Mouse (Mus musculus) neutrophil, adult 5-6 weeks (primary cell): ENCODE data around the gene Tnfrsf21. TPM values are rescaled to one million over a fixed set of nuclear protein-coding genes. Genes with fewer than 3 reads are reported as not detected.
A peak's percentile ranks its signal among the peaks of the same experiment; 100 is the strongest.

Experiments
- ATAC-seq: fragments of 151-379, 151-347 bp; 2 replicates; pipeline ENCODE4 v1.8.0; 2017; ENCODE audit warnings: mild to moderate bottlenecking, moderate TSS enrichment; ENCODE audit not compliant: insufficient number of reproducible peaks, poor library complexity, low FRiP score, severe bottlenecking; ENCODE audit errors: extremely low read depth
- total RNA-seq: library from RNA; stranded (forward); fragments of 200-1000 nt; gene quantifications from 2 replicates; pipeline ENCODE4 v1.2.3, GENCODE M21; 2017

Gene Tnfrsf21
- total RNA-seq: 30.0 and 30.2 TPM in 2 replicates

DNA sequence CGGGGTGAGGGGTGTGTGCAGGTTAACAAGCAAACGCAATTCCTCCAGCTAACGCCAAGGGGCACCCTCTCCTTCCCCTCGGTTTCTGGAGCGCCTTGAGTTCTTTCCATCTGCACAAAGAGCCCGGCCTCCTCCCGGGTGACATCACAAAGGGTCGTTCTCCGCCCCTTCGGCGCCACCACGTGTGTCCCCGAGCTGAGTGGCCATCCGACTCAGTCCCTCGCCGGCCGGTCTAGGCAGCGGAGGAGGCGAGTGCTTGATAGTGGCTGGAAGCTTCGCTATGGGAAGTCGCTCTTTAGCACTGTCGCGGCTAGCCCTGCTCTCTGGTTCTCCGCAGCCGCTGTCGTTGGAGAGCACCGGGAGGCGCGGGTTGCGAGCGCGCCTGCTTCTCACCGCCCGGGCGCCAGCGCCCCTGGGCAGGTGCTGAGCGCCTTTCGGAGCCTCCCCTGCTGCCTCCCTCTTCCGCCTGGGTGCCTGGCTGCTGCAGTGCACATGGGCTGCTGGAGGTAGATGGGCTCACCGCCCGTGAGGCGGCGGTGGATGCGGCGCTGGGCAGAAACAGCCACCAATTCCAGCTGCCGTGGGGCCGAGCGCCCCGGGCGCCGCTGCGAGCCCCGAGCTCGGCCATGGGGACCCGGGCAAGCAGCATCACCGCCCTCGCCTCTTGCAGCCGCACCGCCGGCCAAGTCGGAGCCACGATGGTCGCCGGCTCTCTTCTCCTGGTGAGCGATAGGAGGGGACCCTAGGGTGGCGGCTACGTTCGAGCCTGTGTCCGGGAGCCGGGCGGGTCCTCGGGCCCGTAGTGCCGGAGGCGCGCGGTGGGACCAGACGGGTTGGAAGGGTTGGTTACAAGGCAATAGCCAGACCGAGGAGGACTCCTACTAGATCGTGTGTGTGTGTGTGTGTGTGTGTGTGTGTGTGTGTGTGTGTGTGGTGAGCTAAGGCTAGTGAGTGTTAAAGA lies at the start of gene Tnfrsf21:
Gene Tnfrsf21 (plus strand): TSS at position 185 of the 961 bp plus-strand sequence.
- peak; percentile 92 for ATAC-seq

DNA sequence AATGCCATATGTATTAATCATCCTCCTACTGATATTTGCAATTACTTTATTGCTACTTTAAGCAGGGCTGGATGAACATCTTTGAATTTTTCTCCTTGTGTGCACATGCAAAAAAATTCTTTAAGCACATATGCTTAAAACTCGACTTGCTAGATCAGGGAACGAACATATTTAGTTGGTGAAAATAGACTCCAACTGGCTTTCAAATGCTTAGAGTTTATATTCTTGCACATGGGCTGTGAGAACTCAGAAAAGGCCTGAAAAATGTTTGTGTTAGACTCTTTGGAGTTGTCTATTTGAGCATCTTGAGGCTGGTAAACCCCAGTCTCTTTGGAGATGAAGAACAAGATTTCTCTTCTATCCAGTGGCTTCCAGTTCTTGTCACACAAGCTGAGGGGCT lies 48.2 kb upstream of the Tnfrsf21 start:
- ATAC-seq: no peak

DNA sequence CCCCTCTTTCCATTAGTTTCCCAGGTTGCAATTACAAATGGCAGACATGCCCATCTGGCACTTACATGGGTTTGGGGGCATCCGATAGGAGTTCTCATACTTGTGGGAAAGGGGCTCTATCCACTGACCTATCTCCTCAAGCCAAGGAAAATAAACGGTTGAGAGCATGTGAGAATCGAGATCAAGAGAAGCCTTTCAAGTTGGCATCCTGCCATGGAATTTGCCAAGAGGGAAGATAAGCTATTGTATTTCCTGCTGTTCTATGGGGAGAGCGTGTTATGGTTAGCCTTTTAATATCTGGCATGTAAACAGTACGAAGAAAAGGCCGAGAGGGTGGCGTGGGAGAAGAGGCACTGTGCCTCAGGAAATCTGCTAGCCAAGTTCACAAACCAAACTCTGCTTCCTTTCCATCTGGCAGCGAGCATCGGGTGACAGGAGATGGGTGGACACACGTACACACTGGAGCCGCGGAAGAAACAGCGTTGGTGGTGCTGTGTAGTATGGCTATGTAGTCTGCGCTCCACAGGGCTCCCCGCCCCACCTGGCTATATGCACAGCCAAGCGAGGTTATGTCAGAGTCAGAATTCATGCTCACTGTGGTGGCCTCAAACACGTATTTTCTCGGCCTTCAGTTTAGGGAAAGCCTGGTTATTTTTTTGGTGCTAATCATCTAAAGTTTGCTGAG lies 40.9 kb upstream of the Tnfrsf21 start:
- ATAC-seq: no peak

DNA sequence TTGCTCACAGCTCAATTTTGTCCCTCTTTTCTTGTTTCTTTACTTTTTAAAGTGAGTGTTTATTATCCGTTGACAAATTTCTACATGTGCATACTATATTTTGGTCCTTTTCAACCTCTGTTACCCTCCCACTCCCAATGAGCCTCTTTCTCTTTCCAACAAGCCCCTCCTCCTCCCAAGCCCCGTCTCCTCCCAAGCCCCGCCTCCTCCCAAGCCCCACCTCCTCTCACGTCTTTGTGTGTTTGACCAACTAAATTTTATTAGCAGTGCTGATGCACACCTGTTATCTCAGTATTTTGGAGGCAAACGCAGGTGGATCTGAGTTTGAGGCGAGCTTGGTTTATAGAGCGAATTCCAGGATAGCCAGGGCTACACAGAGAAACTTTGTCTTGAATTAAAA lies 38.6 kb upstream of the Tnfrsf21 start:
- no peak for ATAC-seq

DNA sequence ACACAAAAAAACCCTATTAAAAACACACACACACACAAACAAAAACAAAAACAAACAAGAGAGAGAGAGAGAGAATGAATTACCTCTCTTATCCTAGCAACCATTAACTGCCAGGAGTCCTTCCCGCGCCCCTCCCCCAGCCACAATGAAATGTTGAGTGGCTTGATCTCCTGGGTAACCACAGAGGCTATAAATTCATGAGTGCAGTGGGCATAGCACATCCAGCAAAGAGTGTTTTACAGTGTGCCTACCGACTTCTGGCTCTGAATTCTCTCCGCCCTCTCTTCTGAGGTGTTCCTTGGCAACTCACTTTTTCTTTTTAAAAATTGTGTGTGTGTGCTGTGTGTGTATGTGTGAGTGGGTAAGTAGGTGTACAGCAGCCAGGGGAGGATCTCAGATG lies 38.0 kb upstream of the Tnfrsf21 start:
- no peak for ATAC-seq

DNA sequence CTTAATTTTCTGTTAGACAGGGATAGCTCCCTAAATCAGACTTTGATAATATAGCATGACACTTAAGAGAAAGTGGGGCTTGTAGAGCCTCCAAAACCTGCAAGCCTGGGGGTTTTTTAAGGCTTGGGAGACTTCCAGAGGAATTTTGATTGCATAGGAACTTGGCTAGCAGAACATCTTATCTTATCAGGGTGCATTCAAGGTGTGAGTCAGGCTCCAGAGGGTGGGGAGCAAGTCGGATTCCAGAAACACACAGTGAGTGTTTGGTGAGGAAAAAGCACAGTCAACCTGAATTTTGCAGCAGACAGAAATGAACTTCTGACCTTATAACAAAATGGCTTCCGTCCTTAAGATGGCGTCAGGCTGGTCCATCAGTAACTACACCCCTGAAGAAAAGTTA lies 34.5 kb upstream of the Tnfrsf21 start:
- no peak for ATAC-seq

DNA sequence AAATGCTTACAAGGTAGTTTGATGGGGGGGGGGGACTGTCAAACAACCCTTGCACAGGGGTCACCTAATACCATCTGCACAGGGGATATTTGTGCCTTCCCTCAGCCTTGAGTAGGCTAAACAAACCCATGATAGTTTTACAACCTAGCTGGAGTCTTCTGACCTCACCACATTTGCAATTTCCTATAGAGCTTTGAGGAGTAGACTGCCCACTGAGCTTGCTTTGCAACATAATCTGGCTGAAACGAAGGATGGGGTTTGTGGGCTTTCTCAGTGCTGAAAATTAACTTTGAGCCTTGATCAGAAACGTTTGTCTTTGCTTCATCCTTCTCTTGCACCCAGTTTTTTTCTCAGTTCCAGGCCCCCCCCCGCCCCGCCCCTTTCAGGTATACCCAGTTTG lies 33.8 kb upstream of the Tnfrsf21 start:
- no peak for ATAC-seq

DNA sequence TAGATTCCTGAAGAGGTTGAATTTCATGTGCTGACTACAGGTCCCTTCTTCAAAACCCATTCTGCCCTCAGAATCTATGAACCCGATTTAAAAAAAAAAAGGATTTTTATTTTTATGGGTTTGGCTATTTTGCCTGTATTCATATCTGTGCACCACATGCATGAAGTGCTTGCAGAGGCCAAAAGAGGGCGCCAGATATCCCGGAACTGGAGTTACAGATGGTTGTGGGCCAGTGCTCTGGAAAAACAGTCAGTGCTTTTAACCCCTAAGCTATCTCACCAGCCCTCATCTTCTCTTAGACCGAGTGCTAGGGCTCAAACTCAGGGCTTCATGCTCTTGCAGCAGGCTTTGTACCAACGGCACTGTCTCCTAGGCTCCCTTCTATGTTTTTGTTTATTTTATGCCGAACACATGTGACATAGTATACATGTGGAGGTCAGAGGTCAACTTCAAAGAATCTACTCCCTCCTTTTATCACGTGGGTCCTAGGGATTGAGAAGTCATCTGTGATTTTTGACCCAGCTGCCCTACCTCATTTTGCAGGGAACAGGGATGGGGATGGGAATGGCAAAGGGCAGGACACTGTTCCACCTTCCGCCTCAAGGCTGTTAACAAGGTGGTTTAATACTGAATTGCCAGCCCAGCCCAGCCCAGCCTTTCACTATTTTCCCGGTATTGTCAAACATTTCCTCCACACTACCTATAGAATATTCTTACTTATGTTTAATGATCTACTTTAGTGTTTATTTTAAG lies 30.3 kb upstream of the Tnfrsf21 start:
- ATAC-seq: no peak

DNA sequence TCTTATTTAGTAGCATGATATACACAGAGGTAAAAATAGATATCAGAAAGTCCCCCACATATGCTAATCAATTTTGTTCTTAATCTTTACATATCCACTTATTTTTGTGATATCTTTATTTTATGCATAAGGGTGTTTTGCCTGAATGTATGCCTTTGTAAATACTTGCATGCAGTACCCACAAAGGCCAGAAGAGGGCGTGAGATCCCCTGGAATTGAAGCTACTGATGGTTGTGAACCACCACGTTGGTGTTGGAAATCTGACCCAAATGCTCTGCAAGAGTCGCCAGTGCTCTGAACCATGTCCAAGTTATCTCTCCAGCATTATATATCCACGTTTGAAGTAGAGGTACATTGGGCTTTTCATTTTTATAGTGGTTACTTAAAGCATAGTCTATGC lies 28.7 kb upstream of the Tnfrsf21 start:
- no peak for ATAC-seq

DNA sequence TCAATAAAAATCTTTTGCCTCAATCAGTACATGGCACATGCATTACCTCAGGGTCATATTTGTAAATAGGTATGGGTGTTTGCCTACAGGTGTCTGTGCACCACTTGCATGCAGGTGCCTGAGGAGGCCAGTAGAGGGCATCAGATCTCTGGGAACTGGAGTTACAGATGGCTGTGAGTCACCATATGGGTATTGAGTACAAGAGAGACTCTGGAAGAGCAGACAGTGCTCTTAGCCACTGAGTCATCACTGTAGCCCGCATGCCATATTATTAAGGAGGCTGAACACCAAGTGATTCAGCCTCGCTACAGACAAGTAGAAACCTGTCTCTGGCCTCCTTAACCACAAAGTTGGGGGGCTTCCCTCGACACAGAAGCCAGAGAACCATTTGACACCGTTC lies 26.4 kb upstream of the Tnfrsf21 start:
- ATAC-seq: no peak

DNA sequence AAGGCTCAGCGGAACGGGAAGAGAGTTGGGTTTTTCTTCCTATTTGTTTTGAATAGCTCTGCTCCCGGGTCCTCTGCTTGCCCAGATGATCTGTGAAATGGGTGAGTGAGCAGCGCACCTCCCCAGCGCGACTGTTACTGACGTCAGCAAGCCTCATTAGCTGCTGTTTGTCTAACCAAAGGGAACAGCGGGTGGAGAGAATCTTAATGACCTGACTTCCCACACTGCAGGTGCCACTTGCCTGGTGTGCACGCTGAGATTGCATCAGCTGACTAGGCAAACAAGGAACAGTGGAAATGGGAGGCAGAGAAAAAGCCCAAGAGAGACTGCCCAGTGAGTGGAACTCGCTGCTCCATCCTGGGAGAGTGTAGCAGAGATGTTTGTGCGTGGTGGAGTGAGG lies 25.2 kb upstream of the Tnfrsf21 start:
- no peak for ATAC-seq

DNA sequence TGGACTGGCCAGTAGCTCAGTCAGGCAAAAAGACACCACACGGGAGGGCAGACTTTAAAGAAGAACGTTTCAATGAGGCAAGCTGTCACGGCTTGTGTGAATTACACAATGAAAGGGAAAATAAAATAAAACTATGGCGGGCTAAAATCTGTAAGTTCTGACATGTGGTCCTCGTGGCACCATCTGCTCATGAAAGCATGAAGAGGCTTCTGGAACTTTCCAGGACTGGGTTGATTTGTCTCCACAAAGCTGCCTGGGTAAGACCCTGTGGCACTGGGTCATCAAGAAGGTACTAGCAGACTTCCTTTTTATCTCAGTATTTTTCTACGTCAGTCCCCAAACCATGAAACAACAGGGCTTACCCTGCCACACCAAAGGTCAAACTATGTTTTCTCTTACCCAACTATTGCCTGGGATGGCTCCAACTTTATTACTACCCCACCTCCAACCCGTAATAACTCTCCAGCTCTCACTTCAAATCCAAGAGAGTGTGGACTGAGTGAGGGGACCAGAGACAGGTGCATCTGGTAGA lies 16.8 kb upstream of the Tnfrsf21 start:
- ATAC-seq: no peak

DNA sequence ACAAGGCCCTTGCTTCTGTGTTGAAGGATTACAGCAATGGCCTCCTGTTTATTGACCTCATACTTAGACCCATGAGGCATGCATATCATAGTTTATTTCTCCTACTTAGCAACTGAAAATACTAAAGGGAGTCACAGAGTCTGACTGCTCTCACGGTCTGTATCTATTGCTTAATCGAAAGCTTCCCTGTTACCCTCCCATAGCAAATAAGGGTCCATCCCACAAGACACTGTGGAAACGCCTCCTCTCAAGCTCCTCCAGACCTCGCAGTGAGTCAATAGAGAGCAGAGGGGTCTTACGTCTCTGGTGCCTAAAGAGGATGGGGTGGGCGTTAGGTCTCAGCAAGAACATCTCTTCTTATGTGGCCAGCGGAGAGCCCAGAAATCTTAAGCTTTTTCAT lies 15.8 kb upstream of the Tnfrsf21 start:
- ATAC-seq: no peak

DNA sequence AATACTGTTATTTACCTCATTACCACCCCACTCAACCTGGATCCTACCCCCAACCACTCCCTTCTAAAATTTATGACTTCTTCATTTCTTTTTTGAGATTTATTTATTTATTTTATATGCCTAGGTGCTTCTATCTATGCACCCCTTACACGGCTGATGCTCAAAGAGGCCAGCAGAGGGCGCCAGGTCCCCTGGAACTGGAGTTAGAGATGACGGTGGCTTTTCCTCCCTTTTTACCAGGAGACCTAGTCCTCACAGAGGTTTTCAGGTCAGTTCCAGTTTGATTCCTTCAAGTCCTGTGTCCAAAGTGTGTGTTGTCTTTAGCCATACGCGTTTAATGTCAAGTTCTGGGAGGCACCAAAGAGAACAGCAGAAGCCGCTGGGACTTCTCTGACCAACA lies 3.6 kb upstream of the Tnfrsf21 start:
- peak; percentile 34; the same call in 1 of the 2 replicates for ATAC-seq

DNA sequence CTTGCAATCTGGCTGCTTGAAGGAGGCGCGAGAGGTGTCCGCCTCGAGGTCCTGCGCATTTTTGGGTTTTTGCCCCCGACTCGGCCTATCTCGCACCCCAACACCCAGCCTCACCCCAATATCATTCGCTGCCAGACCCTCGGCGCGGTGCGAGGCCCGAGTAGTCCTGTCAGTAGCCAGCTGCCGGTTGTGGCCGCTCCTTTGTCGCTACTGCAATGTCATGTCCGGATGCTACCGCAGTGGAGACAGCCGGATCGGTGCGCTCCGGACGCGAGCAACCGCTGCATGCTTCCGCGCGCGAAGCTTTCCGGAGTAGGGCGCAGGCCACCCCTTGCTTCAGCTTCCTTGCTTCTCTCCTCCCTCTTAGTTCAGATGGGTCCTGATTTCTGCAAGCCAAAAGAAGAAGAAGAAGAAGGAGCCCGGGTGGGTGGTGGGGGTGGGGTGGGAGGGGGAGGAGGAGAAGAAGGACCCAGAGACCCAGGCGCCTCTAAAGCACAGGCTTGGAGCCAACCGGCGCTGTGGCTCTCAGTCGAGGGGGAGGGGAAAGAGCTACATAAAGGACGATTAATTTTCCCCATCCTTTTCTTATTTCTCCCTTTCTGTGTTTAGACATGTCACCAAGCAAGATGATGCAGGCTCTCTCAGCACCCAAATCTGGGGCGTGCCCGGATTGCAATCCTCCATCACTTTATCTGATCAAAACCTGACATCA lies 1.1 kb downstream of the Tnfrsf21 start:
- ATAC-seq: peak; percentile 40; the same call in 1 of the 2 replicates

DNA sequence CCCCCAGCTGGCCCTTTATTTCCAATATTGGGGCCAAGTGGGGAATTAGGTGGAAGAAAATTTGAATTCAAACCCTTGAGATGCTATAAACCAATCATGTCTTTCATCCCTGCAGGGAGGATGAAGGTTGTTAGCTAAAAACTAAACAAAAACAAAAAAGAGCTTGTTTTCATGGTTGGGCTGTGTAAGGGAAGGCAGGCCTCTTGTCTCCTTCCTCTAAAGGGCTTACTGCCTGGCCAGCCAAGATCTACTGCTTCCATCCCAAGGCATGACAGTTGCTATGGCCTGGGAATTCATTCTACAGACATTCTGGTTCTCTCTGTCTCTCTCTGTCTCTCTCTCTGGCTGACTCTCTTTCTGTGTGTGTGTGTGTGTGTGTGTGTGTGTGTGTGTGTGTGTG lies 1.7 kb downstream of the Tnfrsf21 start:
- no peak for ATAC-seq

DNA sequence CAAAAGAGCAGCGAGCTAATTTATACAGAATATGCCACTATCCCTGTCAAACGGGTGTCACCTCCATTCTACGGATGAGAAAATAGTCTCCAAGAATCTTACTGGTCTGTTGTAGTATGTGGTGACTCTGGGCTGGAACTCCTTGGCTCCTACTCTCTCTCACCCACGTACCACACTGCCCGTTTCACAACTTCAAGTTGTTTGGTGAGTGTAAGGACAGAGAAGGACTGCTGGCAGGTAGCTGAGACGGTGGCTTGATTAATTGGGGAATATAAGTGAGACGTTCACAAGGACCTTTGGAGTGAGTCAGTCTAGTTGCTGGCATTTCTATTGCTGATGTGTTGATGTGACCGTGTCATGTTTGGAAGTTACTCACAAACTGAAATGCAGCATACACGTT lies 3.3 kb downstream of the Tnfrsf21 start:
- no peak for ATAC-seq

DNA sequence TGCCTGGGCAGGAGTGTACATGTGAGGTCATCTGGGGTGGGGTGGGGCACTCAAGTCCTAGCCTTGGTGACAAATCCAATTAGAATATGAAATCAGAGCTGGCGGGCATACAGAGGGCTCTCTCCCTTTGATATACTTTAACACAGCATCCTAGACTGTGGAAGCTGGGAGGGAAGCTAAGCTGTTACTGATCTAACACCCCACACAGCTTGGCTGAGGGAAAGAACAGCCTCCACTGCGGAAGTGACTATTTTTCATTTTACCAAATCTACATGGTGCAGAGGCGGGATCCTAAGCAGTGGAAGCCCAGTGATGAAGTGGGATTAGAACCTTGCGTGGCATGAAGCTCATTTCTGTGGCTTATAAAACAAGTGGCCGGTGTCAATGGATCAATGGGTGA lies 4.7 kb downstream of the Tnfrsf21 start:
- ATAC-seq: no peak

DNA sequence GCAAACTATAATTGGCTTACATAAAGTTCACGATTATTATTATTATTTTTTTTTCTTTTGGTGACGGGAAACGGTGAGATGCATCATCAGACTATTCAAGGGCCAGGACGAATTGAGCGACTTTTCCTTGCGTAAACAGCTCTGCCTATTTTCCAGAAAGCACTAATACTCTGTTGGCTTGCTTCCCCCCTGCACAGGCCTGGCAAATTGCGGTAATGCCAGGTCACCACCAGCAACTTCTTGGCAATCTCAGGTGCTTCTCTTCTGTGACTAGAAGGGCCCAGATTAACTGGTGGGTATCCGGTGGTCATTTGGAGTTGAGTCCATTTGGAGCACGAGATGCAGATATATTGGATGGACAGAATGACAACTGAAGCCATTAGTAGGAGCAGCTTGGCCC lies 5.7 kb downstream of the Tnfrsf21 start:
- no peak for ATAC-seq
